Mouse (Mus musculus) urinary bladder, postnatal 4 days (tissue): Measurements from ENCODE around the gene Gm9736.
"Not testable (repeated sequence)": the region's sequence is repeated elsewhere in the genome, so short reads cannot be mapped to it uniquely, and the experiment has no call there.

Experiments
- DNase-seq, 2 experiments: peaks; one replicate each; pipeline ENCODE4 v3.0.0; 2021 to 2022; ENCODE audit warnings: low spot score in 2 of 2

Gm9736 gene

DNA sequence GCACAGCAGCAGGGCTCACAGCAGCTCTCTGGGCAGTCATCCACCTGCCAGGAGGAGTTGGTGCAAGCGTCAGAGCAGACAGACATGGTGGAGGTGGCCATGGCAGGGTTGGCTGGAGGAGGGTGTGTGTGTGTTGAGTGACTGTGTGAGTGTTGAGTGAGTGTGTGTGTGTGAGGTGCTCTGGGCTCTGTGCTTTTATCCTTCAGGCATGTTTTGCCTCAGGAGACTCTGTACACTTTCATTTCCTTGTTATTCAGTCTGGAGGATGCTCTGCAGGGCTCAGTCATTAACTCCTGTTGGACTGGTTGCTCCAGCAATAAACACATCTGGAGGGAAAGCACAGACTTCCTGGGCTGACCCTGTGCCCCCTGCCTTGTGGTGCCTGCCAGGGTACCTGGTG, at the start of gene Gm9736:
Gm9736 (minus strand) TSS at position 101 of the 400 bp plus-strand sequence.
- not testable (repeated sequence) for DNase-seq

DNA sequence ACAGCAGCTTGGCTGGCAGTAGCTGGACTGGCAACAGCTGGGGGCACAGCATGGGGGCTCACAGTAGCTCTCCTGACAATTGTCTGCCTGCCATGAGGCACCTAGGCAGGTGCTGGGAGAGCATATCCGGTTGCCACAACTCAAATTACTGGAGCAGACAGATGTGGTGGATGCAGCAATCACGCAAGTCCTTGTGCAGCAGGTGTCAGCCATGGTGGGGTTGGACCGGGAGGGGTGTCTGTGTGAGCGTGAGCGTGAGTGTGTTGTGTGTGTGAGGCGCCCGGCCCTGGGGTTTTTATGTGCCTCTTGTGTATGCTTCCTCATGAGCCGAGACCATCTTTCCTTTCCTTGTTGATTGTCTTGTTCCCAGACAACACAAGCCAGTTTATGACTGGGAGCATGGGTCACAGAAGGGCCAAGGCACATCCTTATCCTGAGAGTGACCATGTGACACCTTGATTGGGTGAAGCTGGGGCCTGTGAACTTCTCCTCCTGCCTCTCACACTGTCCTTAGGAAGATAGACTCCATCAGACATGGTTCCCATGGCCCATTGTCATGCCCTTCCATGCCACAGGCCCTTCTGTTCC, 47.9 kb upstream of the Gm9736 start, which contains the start of gene Gm19668:
Gm19668 (minus strand) TSS at position 213 of the 588 bp plus-strand sequence.
- DNase-seq = no peak

DNA sequence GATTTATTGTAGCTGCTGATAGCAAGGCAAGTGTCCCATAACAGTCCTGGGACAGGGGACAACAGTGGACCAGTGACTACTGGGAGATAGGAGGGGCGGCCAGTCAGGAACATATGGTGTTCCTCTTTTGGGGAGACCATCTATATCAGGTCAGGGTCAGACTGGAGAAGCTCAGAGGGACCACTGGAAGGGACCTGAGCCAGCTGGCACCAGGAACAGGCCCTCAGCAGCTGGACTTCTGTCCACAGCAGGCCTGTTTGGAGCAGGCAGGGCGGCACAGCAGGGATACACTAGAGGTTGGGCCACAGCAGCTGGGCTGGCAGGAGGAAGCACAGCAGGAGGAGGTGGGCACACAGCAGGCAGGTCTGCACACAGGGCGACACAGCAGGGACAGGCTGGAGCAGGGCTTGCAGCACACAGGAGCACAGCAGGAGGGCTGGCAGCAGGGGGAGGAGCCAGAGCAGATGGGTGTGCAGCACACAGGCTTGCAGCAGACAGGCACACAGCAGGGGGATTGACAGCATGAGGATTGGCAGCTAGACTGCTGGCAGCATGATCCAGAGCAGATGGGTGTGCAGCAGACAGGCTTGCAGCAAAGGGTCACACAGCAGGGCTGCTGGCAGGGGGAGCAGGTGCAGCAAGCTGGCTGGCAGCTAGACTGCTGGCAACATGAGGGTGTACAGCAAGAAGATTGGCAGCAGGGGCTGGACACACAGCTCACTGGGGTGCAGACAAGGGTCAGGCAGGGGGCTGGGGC, 47.2 kb upstream of the Gm9736 start:
- DNase-seq = not testable (repeated sequence)

DNA sequence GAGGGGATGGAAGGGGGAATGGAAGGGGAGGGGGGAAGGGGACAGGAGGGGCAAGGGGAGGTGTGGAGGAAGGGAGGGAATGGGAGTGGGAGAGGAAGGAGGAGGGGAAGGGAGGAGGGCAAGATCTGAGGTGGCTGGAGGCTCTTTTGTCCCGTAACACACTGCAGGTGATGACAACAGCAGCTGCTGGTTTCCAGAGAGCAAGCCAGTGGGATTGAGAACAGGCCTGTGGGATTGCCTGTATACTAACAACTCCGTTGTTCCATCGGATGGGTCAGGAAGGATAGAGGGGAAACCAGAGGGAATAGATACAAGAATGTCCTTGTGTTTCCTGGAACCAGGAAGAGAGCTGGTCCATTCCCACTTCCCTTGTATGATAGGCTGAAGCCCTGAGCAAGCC, 46.5 kb upstream of the Gm9736 start:
- no peak for DNase-seq

DNA sequence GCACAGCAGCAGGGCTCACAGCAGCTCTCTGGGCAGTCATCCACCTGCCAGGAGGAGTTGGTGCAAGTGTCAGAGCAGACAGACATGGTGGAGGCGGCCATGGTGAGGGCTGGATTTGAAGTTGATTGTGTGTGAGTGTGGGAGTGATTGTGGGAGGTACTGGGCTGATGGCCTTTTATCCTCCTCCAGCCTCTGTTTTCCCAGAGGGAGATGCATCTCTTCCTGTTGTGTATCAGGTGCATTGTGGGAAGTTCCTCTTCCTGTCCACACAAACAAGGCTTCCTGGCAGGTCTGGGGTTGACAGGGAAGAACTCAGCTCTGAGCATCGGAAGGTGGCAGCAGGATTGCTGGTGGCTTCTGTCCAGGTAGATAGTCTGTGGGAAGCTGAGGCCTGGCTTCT, 43.8 kb upstream of the Gm9736 start, which contains the start of gene Gm9639:
Gm9639 (minus strand) TSS at position 101 of the 400 bp plus-strand sequence.
- DNase-seq = no peak

DNA sequence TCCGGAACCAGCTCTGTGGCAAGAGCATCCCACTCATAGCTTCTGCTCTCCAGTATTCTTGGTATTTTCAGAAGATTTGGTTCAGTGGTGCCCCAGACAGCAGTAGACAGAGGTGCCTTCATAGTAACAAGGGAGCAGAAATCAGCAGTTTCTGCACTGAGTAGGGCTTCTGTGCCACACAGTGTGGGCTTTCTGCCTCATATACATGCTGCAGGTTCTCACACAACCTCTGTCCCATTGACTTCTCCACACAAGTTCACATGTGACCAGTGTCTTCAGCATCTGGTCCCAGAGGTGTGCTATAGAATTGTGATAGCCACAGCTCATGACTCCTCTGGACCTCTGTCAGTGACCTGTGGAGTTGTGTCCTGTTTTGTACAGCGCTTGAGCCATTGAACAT, 37.5 kb upstream of the Gm9736 start:
- DNase-seq = no peak

DNA sequence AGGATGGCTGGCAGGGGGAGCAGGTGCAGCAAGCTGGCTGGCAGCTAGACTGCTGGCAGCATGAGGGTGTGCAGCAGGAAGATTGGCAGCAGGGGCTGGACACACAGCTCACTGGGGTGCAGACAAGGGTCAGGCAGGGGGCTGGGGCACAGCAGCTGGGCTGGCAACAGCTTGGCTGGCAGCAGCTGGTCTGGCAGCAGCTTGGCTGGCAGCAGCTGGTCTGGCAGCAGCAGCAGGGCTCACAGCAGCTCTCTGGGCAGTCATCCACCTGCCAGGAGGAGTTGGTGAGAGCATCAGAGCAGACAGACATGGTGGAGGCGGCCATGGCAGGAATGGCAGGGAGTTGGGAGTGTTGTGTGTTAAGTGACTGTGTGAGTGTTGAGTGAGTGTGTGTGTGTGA, 36.7 kb upstream of the Gm9736 start, which contains the start of gene Gm7137:
Gm7137 (minus strand) TSS at position 325 of the 400 bp plus-strand sequence.
- DNase-seq = not testable (repeated sequence)

DNA sequence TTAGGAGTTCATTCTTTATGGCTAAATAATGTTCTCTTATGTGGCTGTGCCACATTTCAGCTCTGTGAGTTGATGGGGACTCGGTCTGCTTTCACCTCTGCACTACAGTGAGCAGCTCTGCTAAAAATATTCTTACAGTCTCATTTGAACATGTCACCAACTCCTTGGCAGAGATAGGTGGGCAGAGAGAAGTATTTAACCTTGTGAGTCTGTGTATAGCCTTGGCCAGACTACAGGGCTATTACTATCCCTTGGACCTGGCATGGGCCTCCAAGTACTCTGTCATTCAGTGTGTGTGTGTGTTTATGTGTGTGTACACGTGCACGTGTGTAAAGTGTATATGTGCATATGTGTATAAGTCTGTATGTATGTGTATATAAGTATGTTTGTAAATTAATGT, 32.2 kb upstream of the Gm9736 start:
- not testable (repeated sequence) for DNase-seq

DNA sequence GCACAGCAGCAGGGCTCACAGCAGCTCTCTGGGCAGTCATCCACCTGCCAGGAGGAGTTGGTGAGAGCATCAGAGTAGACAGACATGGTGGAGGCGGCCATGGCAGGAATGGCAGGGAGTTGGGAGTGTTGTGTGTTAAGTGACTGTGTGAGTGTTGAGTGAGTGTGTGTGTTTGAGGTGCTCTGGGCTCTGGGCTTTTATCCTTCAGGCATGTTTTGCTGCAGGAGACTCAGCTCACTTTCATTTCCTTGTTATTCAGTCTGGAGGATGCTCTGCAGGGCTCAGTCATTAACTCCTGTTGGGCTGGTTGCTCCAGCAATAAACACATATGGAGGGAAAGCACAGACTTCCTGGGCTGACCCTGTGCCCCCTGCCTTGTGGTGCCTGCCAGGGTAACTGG, 31.3 kb upstream of the Gm9736 start, which contains the start of gene Gm3250:
Gm3250 (minus strand) TSS at position 101 of the 400 bp plus-strand sequence.
- DNase-seq = not testable (repeated sequence)

DNA sequence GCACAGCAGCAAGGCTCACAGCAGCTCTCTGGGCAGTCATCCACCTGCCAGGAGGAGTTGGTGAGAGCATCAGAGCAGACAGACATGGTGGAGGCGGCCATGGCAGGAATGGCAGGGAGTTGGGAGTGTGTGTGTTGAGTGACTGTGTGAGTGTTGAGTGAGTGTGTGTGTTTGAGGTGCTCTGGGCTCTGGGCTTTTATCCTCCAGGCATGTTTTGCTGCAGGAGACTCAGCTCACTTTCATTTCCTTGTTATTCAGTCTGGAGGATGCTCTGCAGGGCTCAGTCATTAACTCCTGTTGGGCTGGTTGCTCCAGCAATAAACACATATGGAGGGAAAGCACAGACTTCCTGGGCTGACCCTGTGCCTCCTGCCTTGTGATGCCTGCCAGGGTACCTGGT, 25.7 kb upstream of the Gm9736 start, which contains the start of gene Gm7138:
Gm7138 (minus strand) TSS at position 101 of the 400 bp plus-strand sequence.
- not testable (repeated sequence) for DNase-seq

DNA sequence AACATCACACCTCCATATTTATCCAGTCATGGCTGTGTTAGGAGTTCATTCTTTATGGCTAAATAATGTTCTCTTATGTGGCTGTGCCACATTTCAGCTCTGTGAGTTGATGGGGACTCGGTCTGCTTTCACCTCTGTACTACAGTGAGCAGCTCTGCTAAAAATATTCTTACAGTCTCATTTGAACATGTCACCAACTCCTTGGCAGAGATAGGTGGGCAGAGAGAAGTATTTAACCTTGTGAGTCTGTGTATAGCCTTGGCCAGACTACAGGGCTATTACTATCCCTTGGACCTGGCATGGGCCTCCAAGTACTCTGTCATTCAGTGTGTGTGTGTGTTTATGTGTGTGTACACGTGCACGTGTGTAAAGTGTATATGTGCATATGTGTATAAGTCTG, 21.0 kb upstream of the Gm9736 start:
- DNase-seq = not testable (repeated sequence)

DNA sequence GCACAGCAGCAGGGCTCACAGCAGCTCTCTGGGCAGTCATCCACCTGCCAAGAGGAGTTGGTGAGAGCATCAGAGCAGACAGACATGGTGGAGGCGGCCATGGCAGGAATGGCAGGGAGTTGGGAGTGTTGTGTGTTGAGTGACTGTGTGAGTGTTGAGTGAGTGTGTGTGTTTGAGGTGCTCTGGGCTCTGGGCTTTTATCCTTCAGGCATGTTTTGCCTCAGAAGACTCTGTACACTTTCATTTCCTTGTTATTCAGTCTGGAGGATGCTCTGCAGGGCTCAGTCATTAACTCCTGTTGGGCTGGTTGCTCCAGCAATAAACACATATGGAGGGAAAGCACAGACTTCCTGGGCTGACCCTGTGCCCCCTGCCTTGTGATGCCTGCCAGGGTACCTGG, 20.1 kb upstream of the Gm9736 start, which contains the start of gene Gm3238:
Gm3238 (minus strand) TSS at position 101 of the 400 bp plus-strand sequence.
- not testable (repeated sequence) for DNase-seq

DNA sequence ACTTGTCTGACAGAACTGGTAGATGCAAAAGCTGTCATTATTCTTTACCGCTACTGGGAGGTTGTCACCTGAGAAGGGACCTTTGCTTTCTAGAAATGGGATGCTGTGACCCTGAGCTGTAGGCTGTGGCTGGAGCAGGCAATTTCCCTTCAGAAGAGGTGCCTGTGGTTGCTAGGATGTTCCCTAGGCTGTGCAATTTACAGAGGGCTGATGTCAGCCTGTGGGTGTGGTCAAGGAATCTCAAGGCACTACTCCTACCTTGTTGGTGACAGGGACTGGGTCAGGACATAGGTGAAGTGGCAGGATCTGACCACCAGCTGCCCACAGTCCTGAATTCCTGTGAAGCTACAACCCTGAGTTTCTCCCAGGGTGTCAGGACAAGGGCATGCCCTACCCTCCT, 18.6 kb upstream of the Gm9736 start:
- DNase-seq = no peak

DNA sequence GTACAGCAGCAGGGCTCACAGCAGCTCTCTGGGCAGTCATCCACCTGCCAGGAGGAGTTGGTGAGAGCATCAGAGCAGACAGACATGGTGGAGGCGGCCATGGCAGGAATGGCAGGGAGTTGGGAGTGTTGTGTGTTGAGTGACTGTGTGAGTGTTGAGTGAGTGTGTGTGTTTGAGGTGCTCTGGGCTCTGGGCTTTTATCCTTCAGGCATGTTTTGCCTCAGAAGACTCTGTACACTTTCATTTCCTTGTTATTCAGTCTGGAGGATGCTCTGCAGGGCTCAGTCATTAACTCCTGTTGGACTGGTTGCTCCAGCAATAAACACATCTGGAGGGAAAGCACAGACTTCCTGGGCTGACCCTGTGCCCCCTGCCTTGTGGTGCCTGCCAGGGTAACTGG, 8.4 kb upstream of the Gm9736 start, which contains the start of gene Gm3233:
Gm3233 (minus strand) TSS at position 101 of the 400 bp plus-strand sequence.
- not testable (repeated sequence) for DNase-seq

DNA sequence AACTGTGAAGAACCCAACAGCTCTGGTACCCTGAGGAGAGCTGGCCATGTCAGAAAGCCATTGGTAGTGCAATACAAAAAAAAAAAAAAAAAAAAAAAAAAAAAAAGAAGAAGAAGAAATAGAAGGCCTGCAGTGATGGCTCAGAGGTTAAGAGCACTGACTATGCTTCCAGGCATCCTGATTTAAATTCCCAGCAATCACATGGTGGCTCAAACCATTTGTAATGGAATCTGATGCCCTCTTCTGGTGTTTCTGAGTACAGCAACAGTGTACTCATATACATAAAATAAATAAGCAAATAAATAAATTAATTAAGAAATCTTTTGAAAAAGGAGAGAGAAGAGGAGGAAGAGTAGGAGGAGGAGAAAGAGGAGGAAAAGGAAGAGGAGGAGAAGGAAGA, 2.3 kb upstream of the Gm9736 start:
- DNase-seq = no peak

DNA sequence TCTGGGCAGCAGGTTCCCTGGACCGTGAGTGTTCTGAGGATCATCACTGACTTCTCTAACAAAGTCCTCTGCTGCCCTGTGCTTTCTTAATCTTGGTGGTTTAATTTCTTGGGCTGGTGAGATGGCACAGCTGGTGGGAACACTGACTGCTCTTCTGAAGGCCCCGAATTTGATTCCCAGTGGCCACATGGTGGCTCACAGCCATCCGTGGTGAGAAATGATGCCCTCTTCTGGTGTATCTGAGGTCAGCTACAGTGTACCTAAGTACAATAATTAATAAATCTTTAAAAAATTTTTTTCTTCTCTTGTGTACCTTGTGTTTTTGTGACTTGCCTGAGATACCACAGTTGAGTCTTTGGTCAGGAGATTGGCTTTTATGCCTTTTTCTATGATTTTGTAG, 1.2 kb upstream of the Gm9736 start:
- DNase-seq = not testable (repeated sequence)

DNA sequence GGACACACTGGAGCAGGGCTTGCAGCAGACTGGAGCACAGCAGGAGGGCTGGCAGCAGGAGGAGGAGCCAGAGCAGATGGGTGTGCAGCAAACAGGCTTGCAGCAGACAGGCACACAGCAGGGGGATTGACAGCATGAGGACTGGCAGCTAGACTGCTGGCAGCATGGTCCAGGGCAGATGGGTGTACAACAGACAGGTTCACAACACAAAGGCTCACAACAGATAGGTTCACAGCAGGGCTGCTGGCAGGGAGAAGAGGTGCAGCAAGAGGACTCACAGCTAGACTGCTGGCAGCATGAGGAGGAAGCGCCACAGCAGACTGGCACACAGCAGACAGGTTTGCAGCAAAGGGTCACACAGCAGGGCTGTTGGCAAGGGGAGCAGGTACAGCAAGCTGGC, 468 bp downstream of the Gm9736 start:
- DNase-seq = not testable (repeated sequence)

DNA sequence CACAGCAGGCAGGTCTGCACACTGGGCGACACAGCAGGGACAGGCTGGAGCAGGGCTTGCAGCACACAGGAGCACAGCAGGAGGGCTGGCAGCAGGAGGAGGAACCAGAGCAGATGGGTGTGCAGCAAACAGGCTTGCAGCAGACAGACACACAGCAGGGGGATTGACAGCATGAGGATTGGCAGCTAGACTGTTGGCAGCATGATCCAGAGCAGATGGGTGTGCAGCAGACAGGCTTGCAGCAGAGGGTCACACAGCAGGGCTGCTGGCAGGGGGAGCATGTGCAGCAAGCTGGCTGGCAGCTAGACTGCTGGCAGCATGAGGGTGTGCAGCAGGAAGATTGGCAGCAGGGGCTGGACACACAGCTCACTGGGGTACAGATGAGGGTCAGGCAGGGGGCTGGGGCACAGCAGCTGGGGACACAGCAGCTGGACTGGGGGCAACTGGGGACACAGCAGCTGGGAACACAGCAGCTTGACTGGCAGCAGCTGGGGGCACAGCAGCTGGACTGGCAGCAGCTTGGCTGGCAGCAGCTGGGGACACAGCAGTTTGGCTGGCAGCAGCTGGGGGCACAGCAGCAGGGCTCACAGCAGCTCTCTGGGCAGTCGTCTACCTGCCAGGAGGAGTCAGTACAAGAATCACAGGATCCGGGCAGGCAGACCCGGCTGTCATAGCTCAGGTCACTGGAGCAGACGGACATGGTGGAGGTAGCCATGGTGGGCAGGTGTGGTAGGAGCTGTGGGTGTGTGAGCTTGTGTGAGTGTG, 9.0 kb downstream of the Gm9736 start, which contains the start of gene Gm18596:
Gm18596 (minus strand) TSS at position 715 of the 765 bp plus-strand sequence.
- DNase-seq = peak in 1 of 2 experiments; percentile 15

DNA sequence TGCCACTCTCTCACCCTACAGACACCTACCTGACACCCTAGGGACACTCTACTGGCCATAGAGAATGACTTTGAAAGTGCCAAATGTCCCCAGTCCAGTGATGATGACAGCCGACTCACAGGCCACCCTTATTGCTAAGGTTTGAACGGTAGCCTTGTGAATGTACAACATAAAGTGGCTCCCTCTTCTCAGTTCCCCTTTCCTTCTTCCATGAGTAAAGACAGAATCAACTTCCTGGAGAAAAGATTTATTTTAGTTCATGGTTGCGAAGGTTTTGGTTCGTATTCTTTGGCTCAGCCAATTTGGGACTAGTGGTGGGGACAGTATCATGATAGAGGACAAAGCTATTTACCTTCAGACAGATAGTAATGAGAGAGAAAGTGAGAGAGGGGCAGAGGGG, 12.2 kb downstream of the Gm9736 start:
- DNase-seq = no peak

DNA sequence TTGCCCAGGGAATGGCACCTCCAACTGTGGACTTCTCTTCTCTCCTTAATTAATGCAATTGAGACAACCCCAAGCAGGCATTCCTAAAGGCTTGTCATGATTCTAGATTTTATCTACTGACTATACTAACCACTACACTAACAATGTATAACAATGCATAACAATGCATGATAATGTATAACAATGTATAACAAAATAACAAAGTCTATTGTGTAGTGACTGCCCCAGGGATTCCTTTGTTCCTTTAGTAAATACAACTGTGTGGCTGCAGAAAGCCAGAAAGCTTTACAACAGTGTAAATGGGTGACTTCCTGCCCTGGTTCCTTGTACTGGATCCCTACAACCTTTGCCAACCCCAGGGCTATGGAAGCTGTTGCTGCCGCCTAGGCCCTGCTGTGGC, 15.2 kb downstream of the Gm9736 start:
- DNase-seq = no peak

DNA sequence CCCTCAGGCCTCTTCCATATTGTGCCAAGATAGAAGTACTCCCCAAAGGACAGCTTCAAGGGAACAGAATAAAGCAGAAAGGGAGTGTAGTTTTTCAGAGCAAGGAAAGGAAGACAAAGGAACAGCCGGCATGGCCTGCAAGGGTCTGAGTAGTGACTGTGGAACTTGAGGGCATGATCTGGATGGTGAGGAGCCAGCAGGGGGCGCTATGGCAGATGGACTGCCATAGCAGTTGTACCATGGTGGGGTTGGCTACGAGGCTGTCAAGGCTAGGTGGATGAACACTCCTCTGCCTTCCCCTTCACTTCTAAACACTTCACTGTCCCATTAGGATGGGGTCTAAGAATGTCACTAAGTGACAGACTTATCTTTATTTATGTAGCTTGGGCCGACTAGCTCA, 21.9 kb downstream of the Gm9736 start:
- DNase-seq = no peak

DNA sequence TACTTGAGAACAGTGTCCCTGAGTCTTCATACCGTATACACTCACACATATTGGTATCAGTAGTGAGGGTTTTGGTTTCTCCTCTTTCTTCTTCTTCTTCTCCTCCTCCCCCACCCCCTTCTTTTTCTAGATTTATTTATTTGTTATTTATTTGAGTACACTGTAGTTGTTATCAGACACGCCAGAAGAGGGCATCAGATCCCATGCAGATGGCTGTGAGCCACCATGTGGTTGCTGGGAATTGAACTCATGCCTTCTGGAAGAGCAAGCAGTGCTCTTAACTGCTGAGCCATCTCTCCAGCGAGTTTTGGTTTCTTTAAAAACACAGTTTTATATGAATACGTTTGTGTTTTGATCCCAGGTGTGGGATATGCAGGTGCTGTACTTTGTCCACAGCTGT, 22.9 kb downstream of the Gm9736 start:
- DNase-seq = no peak
